Mouse (Mus musculus) adipocyte (in vitro differentiated cells): Measurements from ENCODE around the gene Gm1113.
A peak's percentile ranks its signal among the peaks of the same experiment; 100 is the strongest.

Experiments
- DNase-seq: peaks from one replicate; pipeline ENCODE4 v3.0.0-alpha.2; 2016; ENCODE audit warnings: low spot score

Gene Gm1113

GRCm38 (mm10) chr9:35529141-35529540 lies 11.1 kb upstream of the Gm1113 start:
- no peak for DNase-seq

GRCm38 (mm10) chr9:35523941-35524411 lies 5.9 kb upstream of the Gm1113 start:
- DNase-seq = peak; percentile 83

DNA sequence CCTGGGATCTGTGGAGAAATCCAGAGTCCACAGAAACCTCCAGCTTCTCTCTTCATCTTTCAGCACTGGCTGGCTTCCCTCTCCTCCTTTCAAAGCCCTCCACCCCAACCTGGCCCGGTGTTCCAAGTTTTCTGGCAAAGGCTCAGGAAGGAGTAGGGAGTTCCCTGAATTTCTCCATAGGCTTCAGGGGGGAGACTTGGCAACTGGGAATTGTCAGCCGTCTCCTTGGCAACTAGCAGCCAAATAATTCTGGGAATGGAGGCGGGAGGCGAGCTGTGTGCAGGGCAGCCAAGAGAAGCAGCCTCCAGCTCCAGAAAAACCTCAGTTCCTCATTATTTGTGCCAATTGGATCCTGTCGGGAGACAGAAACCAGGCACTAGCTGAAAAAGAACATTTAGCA lies 5.5 kb upstream of the Gm1113 start:
- peak; percentile 85 for DNase-seq

- peak; percentile 65 for DNase-seq
These were observed 4.9 kb upstream of the Gm1113 start for GRCm38 (mm10) chr9:35522821-35523515.

GRCm38 (mm10) chr9:35522241-35522640 lies 4.2 kb upstream of the Gm1113 start:
- no peak for DNase-seq

- DNase-seq = no peak
These were observed 2.7 kb upstream of the Gm1113 start for GRCm38 (mm10) chr9:35520631-35521348.

- DNase-seq = no peak
These were observed 1.4 kb downstream of the Gm1113 start for GRCm38 (mm10) chr9:35516711-35517110.

DNA sequence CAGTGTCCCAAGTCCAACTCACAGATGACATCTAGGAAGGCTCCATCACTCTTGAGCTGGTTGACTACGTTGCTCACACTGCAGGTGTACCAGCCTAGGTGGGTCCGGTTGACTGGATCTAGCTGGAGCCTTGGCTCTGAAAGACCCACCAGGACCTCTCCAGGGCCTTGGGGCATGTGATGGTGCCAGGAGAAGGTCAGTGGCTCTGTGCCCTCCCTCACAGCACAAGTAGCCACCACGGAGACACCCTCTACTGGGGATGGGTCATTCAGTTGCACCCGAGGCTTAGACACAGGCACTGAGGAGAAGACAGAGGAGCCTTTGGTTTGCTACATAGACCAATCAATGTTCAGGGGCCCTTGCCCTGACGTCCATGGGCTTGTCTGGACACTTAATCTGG lies 1.9 kb downstream of the Gm1113 start:
- DNase-seq = no peak

DNA sequence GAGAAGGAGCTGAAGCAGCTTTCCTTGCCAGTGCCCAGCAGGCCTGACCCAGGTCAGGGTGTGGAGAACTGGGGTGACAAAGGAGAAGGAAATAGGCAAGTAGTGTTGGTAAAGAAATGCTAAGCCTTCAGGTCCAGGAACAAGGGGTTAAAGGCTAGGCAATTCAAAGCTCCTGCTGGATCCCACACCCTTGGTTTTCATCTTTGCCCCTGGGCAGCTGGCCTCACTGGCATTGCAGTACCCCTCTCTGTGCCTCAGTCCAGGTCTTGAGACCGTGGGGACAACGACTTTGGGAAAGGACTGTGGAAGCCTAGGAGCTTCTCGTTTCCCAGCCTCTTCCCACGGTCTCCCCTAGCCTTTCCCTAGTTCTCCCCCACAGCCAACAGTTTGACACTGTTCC lies 4.2 kb downstream of the Gm1113 start:
- DNase-seq = no peak

- peak; percentile 55 for DNase-seq
These were observed 9.8 kb downstream of the Gm1113 start for GRCm38 (mm10) chr9:35508234-35508633.

DNA sequence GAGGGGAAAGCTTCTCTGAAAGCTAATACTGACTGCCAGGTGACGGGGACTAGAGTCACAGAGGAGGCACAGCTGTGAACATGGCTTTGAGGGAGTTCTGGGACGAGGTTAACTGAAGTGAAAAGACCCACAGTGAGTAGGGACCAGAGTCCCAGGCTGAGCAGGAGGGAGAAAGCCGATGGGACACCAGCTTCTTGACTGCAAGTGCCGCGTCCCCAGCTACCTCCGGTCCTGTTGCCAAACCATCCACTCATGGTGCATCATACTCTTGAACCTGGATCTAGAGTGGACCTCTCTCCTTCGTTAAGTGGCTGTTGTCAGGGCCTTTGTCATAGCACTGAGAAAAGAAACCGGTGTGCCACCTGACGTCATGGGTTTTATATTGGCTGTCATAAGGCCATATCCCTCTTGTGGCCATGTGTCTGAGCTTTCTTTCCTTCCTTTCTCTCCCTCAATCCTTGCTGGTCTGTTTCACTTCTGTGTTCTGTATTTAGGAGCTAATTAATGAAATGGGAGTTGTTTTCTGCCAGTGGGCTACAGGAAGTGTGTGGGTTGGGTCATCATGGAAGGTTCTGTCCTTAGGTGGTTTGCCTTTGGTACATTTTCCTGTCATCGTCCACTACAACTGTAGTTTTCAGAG lies 15.6 kb downstream of the Gm1113 start:
- no peak for DNase-seq

- no peak for DNase-seq
These were observed 18.1 kb downstream of the Gm1113 start for GRCm38 (mm10) chr9:35499946-35500345.

DNA sequence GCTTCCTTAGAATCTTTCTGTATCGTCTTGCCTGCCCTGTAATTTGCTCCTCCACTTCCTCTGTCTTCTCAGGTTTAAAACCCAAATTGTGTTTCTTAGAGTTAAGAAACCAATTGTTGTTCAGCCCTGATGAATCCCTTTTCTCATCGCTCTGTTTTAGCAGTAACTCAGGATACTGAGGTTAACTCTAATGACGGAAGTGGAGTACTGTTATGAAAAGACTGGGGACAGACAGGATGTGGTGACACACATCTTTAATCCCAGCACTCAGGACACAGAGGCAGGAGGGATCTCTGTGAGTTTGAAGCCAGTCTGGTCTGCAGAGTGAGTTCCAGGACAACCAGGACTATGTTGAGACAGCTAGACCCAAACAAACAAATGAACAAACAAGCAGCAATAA lies 22.6 kb downstream of the Gm1113 start:
- no peak for DNase-seq

DNA sequence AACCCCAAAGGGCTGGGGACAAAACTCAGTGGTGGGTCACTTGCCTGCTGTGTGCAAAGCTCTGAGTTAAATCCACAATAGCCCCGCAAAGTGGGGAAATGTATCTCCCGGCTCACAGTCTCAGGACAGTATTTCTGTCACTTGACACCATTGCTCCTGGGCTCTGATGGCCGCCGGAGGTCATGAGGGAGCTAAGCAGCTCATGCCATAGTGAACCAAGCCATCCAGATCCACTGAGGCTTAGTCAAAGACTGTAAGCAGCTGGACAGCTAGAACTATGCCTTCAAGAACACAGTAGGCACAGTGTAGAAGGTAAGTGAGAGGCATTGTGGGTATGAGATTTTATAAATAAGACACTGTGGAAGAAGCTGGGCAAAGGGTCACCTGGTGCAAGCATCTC lies 23.1 kb downstream of the Gm1113 start:
- DNase-seq = no peak

DNA sequence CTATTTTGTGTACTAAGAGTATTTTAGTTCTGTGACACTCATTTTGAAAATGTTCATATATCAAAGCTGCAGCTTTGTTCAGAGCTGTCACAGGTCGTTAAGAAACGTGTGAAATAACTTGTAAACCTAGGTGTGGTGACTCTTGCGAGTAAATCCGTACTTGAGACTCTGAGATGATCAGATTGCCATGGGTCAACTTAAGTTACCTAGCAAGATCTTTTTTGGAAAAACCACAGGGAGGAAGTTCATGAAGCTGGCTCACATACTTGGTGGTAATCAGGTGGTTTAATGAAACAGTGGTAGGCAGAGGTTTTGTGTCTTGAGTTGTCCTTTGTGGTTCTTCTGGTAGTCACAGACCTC lies 24.4 kb downstream of the Gm1113 start:
- no peak for DNase-seq

GRCm38 (mm10) chr9:35493033-35493732 lies 24.9 kb downstream of the Gm1113 start:
- no peak for DNase-seq

- no peak for DNase-seq
These were observed 26.8 kb downstream of the Gm1113 start for GRCm38 (mm10) chr9:35491109-35491866.

GRCm38 (mm10) chr9:35488496-35488895 lies 29.6 kb downstream of the Gm1113 start:
- no peak for DNase-seq

- DNase-seq = peak; percentile 22
These were observed 31.5 kb downstream of the Gm1113 start for GRCm38 (mm10) chr9:35486616-35487015.

GRCm38 (mm10) chr9:35483949-35484348 lies 34.1 kb downstream of the Gm1113 start:
- DNase-seq = no peak

- peak; percentile 48 for DNase-seq
These were observed 35.8 kb downstream of the Gm1113 start for GRCm38 (mm10) chr9:35482014-35482898.
